Mouse (Mus musculus): ENCODE measurements at regions not wholly inside any gene's neighbourhood (a gene's known extent, or its start where the extent isn't known, plus 50 kb on each side); places are given as distances from the start of the nearest gene placed in this dataset.

DNA sequence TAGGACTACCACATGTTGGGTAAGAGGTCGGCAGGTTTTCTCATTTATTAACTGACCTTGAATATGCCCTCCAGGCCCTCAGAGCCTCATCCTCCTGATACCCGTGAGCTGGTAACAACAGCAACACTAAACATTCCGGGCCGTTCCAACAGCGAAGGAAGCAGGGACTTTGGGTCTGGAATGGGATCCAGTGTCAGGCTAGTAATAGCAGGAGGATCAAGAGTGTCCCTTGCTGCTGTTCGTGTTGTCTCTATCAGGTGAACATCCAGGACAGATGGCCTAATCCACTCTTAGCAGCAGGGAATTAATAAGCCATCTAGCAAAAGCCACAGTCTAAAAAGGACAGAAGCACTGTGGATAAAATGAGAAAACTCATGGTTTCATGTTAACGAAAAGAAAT is 106.7 kb downstream of the Cpeb2 start:
- no peak for DNase-seq (ENCODE audit: extremely low spot score)

DNA sequence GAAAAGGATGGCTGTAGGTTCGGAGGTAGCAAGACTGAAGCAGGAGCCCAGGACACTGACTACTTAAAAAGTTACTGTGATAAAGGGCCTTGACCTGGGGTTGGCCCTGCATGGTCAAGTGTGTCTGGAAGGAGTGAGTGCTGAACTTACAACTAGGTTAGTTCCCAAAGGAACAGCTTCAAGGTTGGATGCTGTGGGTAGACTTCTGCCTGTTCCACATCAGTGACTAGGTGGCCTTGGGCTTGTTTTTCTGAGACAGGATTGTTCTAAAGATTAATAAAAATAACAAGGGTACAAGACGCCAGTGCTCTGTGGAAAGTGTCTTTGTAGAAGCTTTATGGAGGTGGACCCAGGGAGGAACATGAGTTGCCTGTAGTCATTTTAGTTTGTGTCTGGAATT is 108.5 kb downstream of the Cpeb2 start:
- DNase-seq (ENCODE audit: extremely low spot score), result no peak

DNA sequence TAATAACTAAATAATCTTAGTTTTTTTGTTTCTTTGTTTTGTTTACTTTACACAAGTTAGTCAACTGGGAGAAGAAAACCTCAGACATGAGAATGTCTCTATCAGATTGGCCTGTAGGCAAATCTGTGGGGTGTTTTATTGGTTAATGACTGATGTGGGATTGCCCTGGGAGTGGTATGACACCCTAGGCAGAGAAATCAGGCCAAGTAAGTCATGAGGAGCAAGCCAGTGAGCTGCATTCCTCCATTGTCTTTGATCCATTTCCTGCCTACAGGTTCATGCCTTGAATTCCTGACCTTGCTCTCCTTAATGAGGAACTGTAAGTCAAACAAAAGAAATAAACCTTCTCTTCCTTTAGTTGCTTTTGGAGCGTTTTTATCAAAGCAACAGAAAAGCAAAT is 111.5 kb downstream of the Cpeb2 start:
- DNase-seq (ENCODE audit: extremely low spot score), result no peak

DNA sequence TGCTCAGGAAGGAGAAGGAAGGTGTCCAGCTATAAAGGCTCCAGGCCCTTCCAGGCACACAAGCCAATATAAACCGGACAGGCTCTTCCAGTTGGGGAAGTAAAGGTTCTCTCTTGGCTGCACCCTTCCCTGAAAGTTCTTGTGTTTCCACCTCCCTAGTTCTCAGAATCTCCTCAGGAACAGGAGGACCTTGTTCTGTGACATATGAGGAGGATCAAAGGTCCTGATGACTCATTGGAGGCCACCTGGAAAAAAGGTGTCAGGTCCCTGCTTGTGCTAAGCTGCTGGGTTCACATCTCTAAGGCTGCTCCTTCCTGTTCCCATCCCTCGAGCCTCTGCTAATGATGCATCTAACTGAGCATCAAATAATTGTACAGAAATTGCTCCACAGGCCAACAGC is 118.0 kb downstream of the Cpeb2 start:
- no peak for DNase-seq (ENCODE audit: extremely low spot score)

DNA sequence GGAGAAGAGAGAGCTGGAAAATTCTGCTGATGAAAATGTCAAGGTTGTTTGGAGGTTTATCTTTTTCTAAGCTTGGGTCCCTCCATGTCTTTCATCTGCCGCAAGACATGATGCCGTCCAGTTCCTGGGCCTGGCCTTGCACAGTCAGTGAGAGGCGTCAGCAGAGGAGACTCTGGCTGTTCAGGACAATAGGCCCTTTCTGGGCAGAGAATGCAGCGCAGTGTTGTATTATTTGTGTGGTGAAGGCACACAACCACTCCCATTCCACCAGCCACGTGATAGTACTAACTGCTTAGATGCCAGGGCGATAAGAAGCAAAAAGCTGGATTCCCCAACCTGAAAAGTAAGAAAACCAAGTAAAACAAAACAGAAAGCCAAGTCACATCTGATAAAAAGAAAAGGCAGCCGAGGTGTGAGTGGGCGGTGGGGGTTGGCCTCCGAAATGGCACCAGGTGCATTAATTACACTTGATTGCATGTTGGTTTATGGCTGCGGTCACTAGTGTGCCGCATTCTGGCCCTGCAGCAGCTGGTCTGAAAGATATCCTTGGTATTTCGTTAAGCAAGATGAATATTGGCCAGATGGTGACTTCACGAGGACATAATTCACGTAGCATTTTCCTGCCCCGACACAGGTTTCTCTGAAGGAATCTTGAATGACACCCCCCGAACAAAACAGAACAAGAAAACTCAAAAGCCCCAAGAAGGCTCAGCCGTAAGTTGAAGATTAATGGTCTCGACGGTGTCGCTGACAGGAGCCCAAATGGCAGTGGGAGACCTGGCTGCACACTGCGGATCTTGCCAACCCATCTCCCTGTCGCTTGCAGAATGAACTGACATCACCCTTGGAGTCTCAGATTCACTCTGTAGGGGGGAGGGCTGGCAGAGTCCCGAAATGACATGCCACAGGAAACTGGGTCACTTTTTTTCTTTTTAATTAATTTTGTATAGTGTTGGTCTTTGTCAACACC is 120.3 kb downstream of the Cpeb2 start:
- DNase-seq (ENCODE audit: extremely low spot score), result no peak

DNA sequence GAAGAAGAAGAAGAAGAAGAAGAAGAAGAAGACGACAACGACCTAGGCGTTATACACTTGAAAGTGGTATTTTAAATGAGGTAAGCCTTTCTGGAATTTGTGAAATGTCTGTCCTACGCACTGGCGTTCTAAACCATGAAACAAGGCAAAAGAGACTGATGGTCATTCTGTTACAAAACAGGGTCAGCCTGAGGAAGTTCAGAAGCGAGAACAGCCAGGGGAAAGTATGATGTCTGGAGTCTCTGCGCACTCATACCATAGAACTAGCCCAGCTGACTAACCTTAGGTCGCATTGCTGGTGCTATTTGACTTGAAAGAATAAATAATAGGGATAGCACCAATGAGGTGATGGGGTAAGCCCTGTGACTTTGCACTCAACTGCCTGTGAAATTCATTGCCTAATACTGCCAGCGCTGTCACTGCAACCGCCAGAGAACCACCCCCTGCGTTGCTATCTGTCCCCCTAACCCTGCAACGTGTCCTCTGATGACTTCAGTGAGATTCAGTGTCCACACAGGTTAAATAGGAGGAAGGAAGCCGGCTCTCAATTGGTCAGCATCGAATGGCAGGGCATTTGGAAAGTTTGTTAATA is 121.5 kb downstream of the Cpeb2 start:
- DNase-seq (ENCODE audit: extremely low spot score), result peak; percentile 30

DNA sequence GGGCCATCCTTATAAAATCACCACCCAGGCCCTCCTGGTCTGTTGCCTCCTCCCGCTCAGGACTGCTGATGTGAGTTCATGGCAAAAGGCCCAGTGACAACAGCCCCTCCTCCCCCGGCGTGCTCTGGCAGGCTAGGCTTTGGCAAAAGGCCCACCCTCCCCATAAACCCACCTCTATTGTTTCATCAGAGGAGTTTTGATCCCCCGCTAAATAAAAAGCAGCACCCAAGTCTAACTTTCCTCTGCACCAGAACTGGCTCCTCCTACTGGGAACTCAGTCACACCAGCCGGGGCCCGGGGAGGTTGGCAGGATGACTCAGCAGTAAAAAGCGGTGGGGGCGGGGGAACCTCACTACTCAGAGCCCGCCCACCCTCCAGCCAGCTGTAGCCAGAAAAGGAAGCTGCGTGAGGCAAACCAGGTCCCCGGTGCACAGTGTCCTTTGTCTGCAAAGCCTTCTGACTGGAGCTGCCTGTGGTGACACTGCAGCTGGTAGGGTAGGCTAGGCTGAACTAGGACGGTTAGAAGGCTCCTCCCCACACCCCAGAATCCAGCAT is 122.1 kb downstream of the Cpeb2 start:
- DNase-seq (ENCODE audit: extremely low spot score), result peak; percentile 91

DNA sequence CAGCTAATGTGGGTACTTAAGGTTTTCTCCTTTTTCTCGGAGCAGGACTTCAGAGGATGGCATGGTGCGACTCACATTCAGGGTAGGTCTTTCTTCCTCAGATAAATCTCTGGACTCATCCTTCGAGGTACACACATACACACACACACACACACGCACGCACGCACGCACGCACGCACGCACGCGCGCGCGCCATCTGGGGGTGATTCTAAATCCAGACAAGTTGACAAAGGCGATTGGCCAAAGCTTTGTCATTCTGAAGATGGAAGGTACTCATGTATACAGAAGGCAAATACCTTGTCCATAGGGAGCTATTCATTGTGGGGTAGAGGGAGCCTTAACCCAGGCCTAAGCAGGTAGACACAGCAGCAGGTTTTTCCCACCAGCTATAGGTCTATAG is 122.9 kb downstream of the Cpeb2 start:
- DNase-seq (ENCODE audit: extremely low spot score), result peak; percentile 25

DNA sequence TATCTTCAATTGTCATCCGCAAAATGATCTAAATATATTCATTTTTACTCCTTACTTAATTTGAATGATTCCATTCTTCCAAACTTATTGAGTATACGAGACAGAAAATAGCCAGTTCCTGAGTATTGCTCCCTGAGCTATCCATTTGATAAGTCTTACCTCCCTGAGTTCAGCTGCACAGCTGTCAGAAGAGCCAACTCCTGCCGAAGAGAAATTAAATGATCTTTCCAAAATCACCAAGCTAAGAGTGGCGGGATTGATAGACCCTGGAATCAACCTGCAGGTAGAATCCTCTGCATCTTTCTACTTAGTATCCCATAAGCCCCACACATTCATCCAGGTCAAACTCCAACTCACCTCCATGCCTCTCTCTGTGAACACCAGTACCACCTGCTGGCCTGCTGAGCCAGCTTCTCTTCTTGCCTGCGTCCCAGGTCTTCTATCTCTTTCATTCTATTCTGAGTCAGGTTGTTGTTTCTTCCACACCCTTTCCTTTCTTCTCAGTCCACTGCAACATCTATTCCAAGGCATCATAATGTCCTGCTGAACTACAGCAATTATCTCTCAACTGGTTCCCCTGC is 124.2 kb downstream of the Cpeb2 start:
- DNase-seq (ENCODE audit: extremely low spot score), result no peak

DNA sequence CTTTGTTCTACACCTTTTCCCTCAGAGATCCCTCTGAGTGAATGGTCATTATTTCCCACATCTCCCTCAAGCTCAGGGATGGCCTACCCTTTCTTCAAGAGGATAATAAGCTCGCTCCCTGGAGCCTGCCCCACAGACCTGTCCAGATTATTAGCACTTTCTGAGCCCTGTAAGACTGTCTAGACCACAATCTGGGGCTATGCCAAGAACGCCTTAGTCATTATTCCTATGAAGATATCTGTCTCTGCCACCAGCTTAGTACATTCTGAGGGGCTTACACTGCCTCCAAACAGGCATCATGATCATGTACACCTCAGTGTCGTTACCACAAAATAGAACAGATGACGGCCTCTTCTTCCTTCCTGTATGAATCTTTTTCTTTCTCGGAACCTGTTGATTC is 124.9 kb downstream of the Cpeb2 start:
- DNase-seq (ENCODE audit: extremely low spot score), result no peak

DNA sequence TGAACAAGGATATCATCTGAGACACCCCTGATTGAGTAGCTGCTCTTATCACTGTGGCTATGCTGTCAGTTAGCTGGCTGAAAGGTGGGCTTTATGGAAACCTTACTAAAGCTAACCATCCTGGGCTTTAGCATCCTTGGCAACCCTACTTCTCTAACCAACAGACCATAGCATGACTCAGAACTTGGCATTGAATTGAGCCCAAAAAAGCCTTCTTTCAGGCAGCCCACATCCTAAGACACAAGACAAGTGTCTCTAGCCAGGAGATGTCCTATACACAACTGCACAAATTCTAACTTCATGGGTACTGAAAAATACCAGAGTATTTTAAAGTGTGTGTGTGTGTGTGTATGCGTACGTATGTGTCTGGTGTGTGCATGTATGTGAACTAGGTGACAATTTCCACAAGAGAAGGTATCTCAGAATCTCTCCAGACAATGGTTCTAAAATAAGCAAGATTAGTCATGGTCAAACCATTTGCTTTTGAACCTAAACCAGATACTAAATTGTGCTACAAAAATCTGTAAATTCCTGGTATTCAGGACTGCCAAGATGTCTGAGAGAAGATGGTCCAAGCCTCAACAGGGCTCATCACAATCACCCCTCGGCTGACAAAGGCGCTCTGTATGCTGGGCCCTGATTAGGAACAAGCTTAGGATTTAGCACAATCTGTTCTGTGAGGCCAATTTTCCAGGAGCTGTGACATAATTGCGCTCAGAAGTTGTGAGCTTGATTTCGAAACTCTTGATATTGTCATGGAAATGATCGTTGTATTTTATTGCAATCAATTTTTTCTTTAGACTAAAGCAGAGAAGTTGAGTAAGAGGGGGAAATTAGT is 126.2 kb downstream of the Cpeb2 start:
- no peak for DNase-seq (ENCODE audit: extremely low spot score)

DNA sequence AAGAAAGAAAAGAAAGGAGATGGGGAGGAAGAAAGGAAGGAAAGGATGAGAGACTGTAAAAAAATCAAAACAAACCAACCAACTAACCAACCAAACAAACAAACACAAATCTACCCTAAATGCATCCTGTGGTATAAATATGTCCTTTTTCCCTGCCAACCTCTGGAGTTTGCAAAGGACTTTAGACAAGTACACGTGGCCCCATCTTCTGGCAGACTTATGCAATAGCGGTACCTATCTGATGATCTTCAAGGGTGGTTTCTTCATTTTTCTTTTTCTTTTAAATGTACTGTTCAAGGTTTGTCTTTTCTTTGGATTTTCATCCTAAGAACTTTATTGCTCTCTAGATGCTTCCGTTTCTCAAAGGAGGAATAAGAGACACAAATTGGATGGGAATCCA is 127.3 kb downstream of the Cpeb2 start:
- DNase-seq (ENCODE audit: extremely low spot score), result peak; percentile 41

DNA sequence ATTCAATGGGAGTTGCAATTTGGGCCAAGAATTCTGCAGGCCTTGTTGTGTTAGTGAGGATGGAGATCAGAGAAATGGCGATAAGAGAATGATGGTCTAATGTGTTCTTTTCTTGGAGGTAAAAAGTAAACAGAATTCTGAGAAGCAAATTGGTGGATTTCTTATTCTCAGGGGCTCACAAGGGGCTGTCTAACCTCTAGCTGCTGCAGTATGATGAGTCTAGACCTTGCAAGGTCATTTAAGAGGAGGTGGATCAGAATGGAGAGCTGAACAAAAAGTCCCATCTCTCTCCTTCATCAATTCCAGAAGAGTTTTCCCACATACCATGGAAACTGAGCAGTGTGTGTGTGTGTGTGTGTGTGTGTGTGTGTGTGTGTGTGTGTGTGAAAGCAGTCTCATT is 128.1 kb downstream of the Cpeb2 start:
- DNase-seq (ENCODE audit: extremely low spot score), result no peak

DNA sequence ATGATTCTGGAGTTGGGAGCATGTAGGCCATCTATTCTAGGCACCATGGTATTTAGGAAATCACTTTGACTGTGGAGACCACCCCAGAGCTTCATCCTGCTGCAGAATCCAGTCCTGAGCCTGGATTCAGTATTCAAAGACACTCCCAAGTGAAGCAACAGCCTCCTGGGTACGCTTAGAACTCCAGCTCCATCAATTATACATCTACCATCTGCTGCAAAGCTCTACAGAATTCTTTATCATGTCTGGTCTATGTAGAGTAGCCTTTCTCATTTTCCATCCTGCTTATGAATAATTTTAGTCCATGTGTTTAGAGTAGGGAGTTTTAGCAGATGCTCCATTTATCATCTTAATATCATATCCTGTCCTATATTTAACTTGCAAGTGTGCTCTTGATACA is 139.4 kb downstream of the Cpeb2 start:
- no peak for DNase-seq (ENCODE audit: extremely low spot score)

DNA sequence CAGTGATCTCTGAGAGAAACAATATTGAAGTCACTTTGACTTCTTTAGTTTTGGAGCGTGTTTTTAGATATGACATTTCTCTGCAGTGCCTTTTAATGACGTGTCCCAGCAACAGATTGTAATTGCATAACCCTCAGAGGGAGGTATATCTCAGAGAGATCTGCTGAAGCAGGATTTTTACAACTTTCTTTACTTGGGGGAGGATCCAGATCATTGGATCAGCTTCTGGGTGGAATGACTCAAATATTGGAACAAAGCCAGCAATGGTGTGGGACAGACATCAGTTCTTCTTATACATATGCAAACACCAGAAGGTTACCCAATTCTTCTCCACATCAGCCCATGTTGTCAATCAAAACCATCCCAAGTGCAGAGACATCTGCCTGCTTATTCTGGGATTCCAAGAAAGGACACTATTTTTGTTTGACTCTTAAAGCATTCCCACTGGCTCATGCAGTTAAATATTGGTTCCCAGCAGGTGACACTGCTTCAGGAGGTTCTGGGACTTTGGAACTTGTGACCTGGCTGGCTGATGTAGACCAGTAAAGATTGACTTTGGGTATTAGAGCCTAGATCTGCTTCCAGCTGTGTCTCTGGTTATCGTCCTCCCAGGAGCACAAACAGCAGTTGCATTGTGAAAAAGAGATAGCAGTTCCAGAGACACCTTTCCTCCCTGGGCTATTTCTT is 130.5 kb upstream of the C1qtnf7 start:
- no peak for DNase-seq (ENCODE audit: extremely low spot score)

DNA sequence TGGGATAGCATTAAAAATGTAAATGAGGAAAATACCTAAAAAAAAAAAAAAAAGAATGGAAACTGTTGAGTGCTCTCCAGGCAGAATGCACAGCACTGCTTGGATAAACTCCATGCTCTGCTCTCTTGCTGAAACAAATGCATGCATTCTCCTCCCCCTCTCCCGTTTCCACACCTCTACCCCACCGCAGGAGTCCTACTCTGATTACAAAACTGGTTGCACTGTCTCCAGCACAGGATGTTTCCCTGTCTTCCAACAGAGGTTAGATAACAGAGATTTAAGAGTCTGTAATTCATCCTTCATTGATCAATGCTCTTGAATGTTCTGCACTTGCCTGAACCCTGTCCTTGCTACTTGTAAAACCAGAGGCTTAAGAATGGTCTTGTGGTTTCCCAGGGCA is 124.3 kb upstream of the C1qtnf7 start:
- DNase-seq (ENCODE audit: extremely low spot score), result no peak

DNA sequence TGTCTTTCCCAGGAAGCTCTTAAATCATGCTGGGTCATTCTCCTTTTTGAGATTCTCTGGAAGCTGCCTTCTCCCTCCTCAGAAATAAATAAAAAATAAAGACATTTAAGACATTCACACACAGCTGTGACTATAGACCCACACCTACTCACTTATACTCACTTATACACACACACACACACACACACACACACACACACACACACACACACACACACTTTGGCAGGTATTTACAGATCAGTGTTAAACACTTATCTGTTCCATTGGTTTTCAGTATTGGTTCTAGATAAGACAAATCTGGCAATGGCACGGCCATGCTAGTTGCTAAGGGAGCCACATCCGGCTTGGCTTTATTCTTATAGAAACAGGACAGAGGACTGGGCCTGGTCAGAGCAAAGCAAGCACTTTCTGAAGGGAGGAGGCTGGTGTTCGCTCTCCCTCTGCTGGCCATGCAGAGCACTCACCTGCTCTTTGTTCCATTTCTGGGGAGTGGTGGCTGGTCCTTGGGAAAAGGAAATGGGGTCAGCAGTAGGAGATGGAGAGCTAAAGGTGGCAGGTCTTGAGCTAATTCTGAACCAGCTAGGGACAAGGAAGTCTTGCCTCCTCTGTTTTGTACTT is 123.8 kb upstream of the C1qtnf7 start:
- DNase-seq (ENCODE audit: extremely low spot score), result peak; percentile 36

DNA sequence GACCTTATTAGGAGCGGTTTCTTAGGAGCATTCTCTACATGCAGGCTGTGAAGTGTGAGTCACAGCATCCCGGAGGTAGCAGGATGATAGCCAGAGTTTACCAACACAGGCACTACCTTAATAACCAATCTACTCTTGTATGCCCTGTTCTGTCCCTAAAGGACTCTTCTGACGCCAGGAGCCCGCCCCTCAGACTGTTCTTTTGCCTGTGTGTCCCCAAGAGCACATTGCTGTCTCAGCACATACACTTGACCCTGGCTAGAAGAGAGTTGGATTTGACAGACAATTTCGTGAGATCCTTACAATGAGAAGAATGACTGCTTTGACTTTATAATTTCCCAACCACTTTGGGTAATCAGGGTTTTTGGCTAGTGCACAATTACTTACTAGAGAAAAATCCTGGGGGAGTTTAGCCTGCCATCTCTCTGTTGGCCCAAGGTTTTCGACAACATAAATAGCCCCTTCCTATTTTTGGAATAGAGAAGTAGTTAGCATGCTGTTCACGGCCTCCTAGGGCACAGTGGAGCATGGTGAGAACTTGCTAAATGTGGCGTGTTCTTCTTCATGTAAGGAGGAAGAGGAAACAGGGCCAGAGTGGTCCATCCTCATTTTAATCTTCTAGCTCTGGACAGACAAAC is 122.3 kb upstream of the C1qtnf7 start:
- DNase-seq (ENCODE audit: extremely low spot score), result no peak

DNA sequence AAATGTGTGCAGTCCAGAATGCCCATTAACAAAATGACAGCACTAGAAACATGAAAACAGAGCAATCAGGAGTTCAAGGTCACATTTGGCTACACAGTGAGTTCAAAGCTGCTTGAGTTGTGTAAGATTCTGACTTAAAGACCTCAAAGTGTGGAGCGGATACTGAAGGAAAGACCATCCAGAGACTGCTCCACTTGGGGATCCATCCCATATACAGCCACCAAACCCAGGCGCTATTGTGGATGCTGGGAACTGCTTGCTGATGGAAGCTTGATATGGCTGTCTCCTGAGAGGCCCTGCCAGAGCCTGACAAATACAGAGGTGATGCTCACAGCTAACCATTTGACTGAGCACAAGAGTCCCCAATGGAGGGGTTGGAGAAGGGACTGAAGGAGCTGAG is 98.1 kb upstream of the C1qtnf7 start:
- no peak for DNase-seq (ENCODE audit: extremely low spot score)

Measured in embryo, embryonic 9.5 days (tissue).